Mouse (Mus musculus) midbrain, embryonic 13.5 days (tissue): ENCODE data around the gene Gm10718. TPM values are rescaled to one million over a fixed set of nuclear protein-coding genes. Genes with fewer than 3 reads are reported as not detected.
"Not testable (repeated sequence)": the region's sequence is repeated elsewhere in the genome, so short reads cannot be mapped to it uniquely, and the experiment has no call there.

ENCODE experiments used
- ATAC-seq: fragments of 200-750 bp; cut with Nextera tagmentation; 2 replicates; pipeline ENCODE4 v1.8.0; 2017; ENCODE audit warnings: mild to moderate bottlenecking, moderate TSS enrichment, moderate library complexity
- H3K27ac ChIP-seq: fragments of 300-500 bp; sonication (generic); 2 replicates; pipeline ENCODE4 v1.5.1; 2015; ENCODE audit warnings: inconsistent platforms, mild to moderate bottlenecking, moderate library complexity
- H3K27me3 ChIP-seq: fragments of 300-500 bp; sonication (generic); 2 replicates; pipeline ENCODE4 v1.6.1; 2015; ENCODE audit warnings: mild to moderate bottlenecking, inconsistent platforms
- H3K36me3 ChIP-seq: fragments of 300-500 bp; sonication (generic); 2 replicates; pipeline ENCODE4 v1.6.1; 2015; ENCODE audit warnings: mild to moderate bottlenecking, inconsistent platforms
- H3K4me1 ChIP-seq: fragments of 300-500 bp; sonication (generic); replicated peaks from 2 replicates; pipeline ENCODE4 v1.6.1; 2015; ENCODE audit warnings: inconsistent platforms
- H3K4me2 ChIP-seq: fragments of 300-500 bp; sonication (generic); replicated peaks from 2 replicates; pipeline ENCODE4 v1.6.1; 2015; ENCODE audit warnings: moderate library complexity, mild to moderate bottlenecking, inconsistent platforms
- H3K4me3 ChIP-seq: fragments of 300-500 bp; sonication (generic); replicated peaks from 2 replicates; pipeline ENCODE4 v1.5.1; 2015; ENCODE audit warnings: mild to moderate bottlenecking, inconsistent platforms
- H3K9ac ChIP-seq: fragments of 300-500 bp; sonication (generic); replicated peaks from 2 replicates; pipeline ENCODE4 v1.6.1; 2015; ENCODE audit warnings: mild to moderate bottlenecking, inconsistent platforms
- H3K9me3 ChIP-seq: fragments of 300-500 bp; sonication (generic); 2 replicates; pipeline ENCODE4 v1.6.1; 2016; ENCODE audit warnings: mild to moderate bottlenecking, inconsistent platforms
- WGBS: fragments of 180-500 bp; shearing (Covaris S2); methylation state at CpG from one replicate; pipeline ENCODE4 v1.1.7; 2015; 5-methylcytosine and 5-hydroxymethylcytosine counted together
- microRNA-seq: library from miRNA; unstranded; fragments of <30 nt; microRNA quantifications from one replicate; pipeline ENCODE4, GENCODE M21; 2016
- polyA plus RNA-seq: library from polyadenylated mRNA; unstranded; fragments of >200 nt; fragmentation: Nextera tagmentation; extraction: Ambion mirVana; gene quantifications from 2 replicates; pipeline ENCODE4 v1.2.1, GENCODE M21; 2015

Gene Gm10718
- polyA plus RNA-seq, 1 experiment from 2014 or later, result 2.0 TPM

DNA sequence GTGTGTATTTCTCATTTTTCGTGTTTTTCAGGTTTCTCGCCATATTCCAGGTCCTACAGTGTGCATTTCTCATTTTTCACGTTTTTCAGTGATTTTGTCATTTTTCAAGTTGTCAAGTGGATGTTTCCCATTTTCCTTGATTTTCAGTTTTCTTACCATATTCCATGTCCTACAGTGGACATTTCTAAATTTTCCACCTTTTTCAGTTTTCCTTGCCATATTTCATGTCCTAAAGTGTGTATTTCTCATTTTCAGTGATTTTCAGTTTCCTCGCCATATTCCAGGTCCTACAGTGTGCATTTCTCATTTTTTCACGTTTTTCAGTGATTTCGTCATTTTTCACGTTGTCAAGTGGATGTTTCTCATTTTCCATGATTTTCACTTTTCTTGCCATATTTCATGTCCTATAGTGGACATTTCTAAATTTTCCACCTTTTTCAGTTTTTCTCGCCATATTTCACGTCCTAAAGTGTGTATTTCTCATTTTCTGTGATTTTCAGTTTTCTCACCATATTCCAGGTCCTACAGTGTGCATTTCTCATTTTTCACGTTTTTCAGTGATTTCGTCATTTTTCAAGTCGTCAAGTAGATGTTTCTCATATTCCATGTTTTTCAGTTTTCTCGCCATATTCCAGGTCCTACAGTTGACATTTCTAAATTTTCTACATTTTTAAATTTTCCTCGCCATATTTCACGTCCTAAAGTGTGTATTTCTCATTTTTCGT lies 6.1 kb downstream of the Gm10718 start:
- H3K4me1 ChIP-seq, H3K9ac ChIP-seq, H3K4me3 ChIP-seq, H3K27me3 ChIP-seq, H3K4me2 ChIP-seq, H3K36me3 ChIP-seq, H3K27ac ChIP-seq, ATAC-seq, H3K9me3 ChIP-seq: not testable (repeated sequence)
- WGBS, result 66% methylated on average over 13 of the region's 16 CpGs

- not testable (repeated sequence) for H3K27ac ChIP-seq, H3K4me1 ChIP-seq, H3K4me2 ChIP-seq, H3K27me3 ChIP-seq, H3K36me3 ChIP-seq, ATAC-seq, H3K4me3 ChIP-seq, H3K9me3 ChIP-seq, H3K9ac ChIP-seq
- WGBS, result 67% methylated on average over 2 of the region's 10 CpGs
These were observed 7.5 kb downstream of the Gm10718 start for GRCm38 (mm10) chr9:3030677-3031318.

DNA sequence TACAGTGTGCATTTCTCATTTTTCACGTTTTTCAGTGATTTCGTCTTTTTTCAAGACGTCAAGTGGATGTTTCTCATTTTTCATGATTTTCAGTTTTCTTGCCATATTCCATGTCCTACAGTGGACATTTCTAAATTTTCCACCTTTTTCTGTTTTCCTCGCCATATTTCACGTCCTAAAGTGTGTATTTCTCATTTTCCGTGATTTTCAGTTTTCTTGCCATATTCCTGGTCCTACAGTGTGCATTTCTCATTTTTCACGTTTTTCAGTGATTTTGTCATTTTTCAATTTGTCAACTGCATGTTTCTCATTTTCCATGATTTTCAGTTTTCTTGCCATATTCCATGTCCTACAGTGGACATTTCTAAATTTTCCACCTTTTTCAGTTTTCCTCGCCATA lies 11.0 kb downstream of the Gm10718 start, which contains the start of gene Gm17535:
Gene Gm17535, plus strand, starts transcription at position 301 of the 400 bp plus-strand sequence.
- H3K27ac ChIP-seq, H3K4me1 ChIP-seq, H3K36me3 ChIP-seq, H3K9ac ChIP-seq, H3K4me2 ChIP-seq, H3K9me3 ChIP-seq, H3K27me3 ChIP-seq, H3K4me3 ChIP-seq, ATAC-seq: not testable (repeated sequence)
- WGBS, result 69% methylated on average over 1 of the region's 8 CpGs

- not testable (repeated sequence) for H3K9me3 ChIP-seq, ATAC-seq, H3K4me1 ChIP-seq, H3K9ac ChIP-seq, H3K27me3 ChIP-seq, H3K4me2 ChIP-seq, H3K36me3 ChIP-seq, H3K27ac ChIP-seq, H3K4me3 ChIP-seq
- 83% methylated on average over 8 of the region's 8 CpGs for WGBS
These were observed 13.2 kb downstream of the Gm10718 start, which contains the start of gene Gm10715 for GRCm38 (mm10) chr9:3036577-3036976. Gene Gm10715, plus strand, starts transcription at chr9:3036877.

DNA sequence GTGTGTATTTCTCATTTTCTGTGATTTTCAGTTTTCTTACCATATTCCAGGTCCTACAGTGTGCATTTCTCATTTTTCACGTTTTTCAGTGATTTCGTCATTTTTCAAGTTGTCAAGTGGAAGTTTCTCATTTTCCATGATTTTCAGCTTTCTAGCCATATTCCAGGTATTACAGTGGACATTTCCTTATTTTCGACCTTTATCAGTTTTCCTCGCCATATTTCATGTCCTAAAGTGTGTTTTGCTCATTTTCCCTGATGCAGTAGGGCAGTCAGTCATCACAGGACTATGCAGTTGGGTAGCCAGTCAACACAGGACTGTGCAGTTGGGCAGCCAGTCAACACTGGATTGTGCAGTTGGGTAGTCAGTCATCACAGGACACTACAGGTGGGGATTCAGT lies 14.8 kb downstream of the Gm10718 start:
- not testable (repeated sequence) for H3K9me3 ChIP-seq, H3K4me1 ChIP-seq, ATAC-seq, H3K27ac ChIP-seq, H3K36me3 ChIP-seq, H3K27me3 ChIP-seq, H3K4me3 ChIP-seq, H3K4me2 ChIP-seq, H3K9ac ChIP-seq
- 69% methylated on average over 4 of the region's 4 CpGs for WGBS

Small RNA genes lying within 50 kb of the gene (microRNA-seq; reads per million reads assigned to microRNA genes)
- gene Mir101c, result not detected

Other genes with a start within 250 kb of the Gm10718 start
- gene Gm10722, start 22.6 kb upstream of the Gm10718 start, polyA plus RNA-seq, result not detected in 2 replicates
- 0.32 and 0.35 TPM in 2 replicates for gene Gm11168, start 20.2 kb upstream of the Gm10718 start, polyA plus RNA-seq
- 0.37 and 0.51 TPM in 2 replicates for gene Gm10721, start 10.4 kb upstream of the Gm10718 start, polyA plus RNA-seq
- not detected in 2 replicates for gene Gm10720, start 7.9 kb upstream of the Gm10718 start, polyA plus RNA-seq
- 1.3 and 1.4 TPM in 2 replicates for gene Gm10719, start 6.1 kb upstream of the Gm10718 start, polyA plus RNA-seq
- gene Gm10717, start 1.9 kb downstream of the Gm10718 start, polyA plus RNA-seq, result 1.5 and 2.0 TPM in 2 replicates
- not detected in 2 replicates for gene Gm17535, start 11.1 kb downstream of the Gm10718 start, polyA plus RNA-seq
- gene Gm10715, start 13.3 kb downstream of the Gm10718 start, polyA plus RNA-seq, result not detected in 2 replicates